Mouse (Mus musculus): ENCODE results near the gene Basp1. TPM values are rescaled to one million over a fixed set of nuclear protein-coding genes. Genes with fewer than 3 reads are reported as not detected.
A peak's percentile ranks its signal among the peaks of the same experiment; 100 is the strongest.

Basp1 gene
- polyA plus RNA-seq, 1 experiment from 2014 or later = 51.6 TPM

GRCm38 (mm10) chr15:25414011-25414746 lies 615 bp upstream of the Basp1 start:
- H3K9ac ChIP-seq = peak overlapping the region; percentile 96
- H3K4me2 ChIP-seq (replicated peaks) = peak overlapping the region; percentile 88
- H3K27ac ChIP-seq = peak overlapping the region; percentile 92
- H3K4me1 ChIP-seq = peaks cover 8% of the 10 kb centered on the region; the same call in 1 of the 2 replicates
- H3K36me3 ChIP-seq = no peaks in the 10 kb centered on the region; the same call in 1 of the 2 replicates
- no peaks in the 10 kb centered on the region for H3K27me3 ChIP-seq
- peak; percentile 51 for ATAC-seq (ENCODE audit: low FRiP score, low read depth)
- no peaks in the 10 kb centered on the region for H3K9me3 ChIP-seq
- peak overlapping the region; percentile 93 for H3K4me3 ChIP-seq
- WGBS = under 1% methylated on average over 34 of the region's 36 CpGs

DNA sequence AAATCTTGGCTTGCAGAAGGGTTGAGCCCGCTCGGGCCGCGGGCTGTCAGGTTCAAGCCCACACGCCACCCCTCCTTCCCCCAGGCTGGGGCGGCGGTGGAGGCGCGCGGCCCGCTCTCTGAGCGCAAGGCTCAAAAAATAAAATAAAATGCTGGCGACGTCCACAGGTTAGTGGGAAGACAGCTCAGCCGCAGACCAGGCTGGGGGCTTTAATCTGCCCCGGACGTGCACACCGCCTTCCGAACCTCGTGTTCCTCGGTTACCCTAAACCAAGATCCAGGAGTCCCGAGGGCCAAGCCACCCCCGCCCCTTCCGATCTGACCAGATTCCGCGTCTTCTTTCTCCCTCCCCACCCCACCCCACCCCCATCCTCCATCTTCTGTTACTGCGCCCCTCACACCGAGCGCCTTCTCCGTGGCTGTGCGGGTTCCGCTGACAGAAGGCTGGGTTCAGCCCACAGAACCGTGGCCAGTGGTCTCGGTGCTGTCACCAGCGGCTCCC lies 753 bp downstream of the Basp1 start:
- Histone ChIP-seq H3K9ac (peak overlapping the region; percentile 96), H3K4me3 (peak overlapping the region; percentile 93), H3K27ac (peak overlapping the region; percentile 92), H3K27me3 (no peaks in the 10 kb centered on the region), H3K36me3 (no peaks in the 10 kb centered on the region; the same call in 1 of the 2 replicates), H3K4me2 (replicated peaks) (peak overlapping the region; percentile 88), H3K9me3 (no peaks in the 10 kb centered on the region), H3K4me1 (peaks cover 14% of the 10 kb centered on the region)
- peak; percentile 58; the same call in 1 of the 2 replicates for ATAC-seq (ENCODE audit: low FRiP score, low read depth)
- under 1% methylated on average over 34 of the region's 35 CpGs for WGBS

- H3K4me2 ChIP-seq (replicated peaks) = peak overlapping the region; percentile 88
- WGBS = under 1% methylated on average over 25 of the region's 25 CpGs
- H3K36me3 ChIP-seq = no peaks in the 10 kb centered on the region; the same call in 1 of the 2 replicates
- H3K9me3 ChIP-seq = no peaks in the 10 kb centered on the region
- H3K9ac ChIP-seq = peak overlapping the region; percentile 96
- peak overlapping the region; percentile 92 for H3K27ac ChIP-seq
- H3K27me3 ChIP-seq = no peaks in the 10 kb centered on the region
- H3K4me3 ChIP-seq = peak overlapping the region; percentile 93
- ATAC-seq (ENCODE audit: low FRiP score, low read depth) = peak; percentile 56
- H3K4me1 ChIP-seq = peaks cover 14% of the 10 kb centered on the region
Measured at GRCm38 (mm10) chr15:25412171-25412641, 1.4 kb downstream of the Basp1 start.

GRCm38 (mm10) chr15:25411461-25411860 lies 2.1 kb downstream of the Basp1 start:
- no peak for ATAC-seq (ENCODE audit: low FRiP score, low read depth)
- 31% methylated on average over 7 of the region's 7 CpGs for WGBS
- Histone ChIP-seq H3K36me3 (no peaks in the 10 kb centered on the region; the same call in 1 of the 2 replicates), H3K4me2 (replicated peaks) (peak overlapping the region; percentile 88), H3K9ac (peak overlapping the region; percentile 96), H3K27me3 (no peaks in the 10 kb centered on the region), H3K4me1 (peaks cover 14% of the 10 kb centered on the region), H3K4me3 (peak overlapping the region; percentile 93), H3K27ac (no peak overlapping the region; the same call in 1 of the 2 replicates), H3K9me3 (no peaks in the 10 kb centered on the region)

DNA sequence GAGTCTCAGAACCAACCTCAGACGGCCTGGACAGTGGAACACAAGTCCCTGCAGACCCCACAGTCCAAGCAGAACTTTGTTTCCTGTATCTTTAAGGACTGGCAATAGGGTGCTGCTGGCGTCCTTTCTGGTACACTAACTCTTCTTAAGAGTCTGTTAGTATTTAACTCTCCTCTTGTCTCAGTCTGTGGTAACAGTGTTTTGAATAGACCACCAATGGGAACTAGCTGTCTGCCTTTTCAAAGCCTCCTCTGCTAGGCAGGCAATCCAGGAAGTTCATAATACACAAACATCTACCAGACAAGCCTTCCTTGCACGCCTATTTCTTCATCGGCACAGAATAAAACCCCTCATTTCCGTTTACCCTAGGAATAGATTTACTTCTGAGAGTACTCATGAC lies 7.6 kb downstream of the Basp1 start:
- H3K27ac ChIP-seq = no peak overlapping the region
- no peak overlapping the region for H3K4me2 ChIP-seq (replicated peaks)
- no peak overlapping the region for H3K4me3 ChIP-seq
- H3K36me3 ChIP-seq = peaks cover 34% of the 10 kb centered on the region
- H3K4me1 ChIP-seq = peaks cover 6% of the 10 kb centered on the region
- no peak for ATAC-seq (ENCODE audit: low FRiP score, low read depth)
- H3K9me3 ChIP-seq = no peaks in the 10 kb centered on the region
- H3K27me3 ChIP-seq = no peaks in the 10 kb centered on the region
- no peak overlapping the region for H3K9ac ChIP-seq
- WGBS = 82% methylated on average over 5 of the region's 5 CpGs

DNA sequence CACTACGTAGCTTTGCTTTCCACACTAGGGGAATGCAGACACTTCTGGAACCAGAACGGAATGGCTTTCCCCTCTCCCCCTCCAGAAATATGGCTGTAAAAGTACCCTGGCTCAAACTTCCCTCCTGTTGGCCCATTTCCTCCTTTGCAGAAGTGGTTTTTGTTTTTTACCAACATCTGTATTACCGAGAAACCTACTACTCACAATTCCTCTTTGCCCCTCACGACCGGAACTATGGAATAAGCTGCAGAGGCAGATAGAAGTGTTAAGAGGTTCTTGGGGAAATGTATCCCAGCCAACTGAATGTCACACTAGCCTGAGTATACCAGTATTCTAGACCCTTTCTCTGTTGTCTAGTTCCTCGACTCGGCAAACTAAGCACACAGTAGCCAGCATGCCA lies 9.7 kb downstream of the Basp1 start:
- WGBS = 89% methylated on average over 7 of the region's 7 CpGs
- ATAC-seq (ENCODE audit: low FRiP score, low read depth) = no peak

DNA sequence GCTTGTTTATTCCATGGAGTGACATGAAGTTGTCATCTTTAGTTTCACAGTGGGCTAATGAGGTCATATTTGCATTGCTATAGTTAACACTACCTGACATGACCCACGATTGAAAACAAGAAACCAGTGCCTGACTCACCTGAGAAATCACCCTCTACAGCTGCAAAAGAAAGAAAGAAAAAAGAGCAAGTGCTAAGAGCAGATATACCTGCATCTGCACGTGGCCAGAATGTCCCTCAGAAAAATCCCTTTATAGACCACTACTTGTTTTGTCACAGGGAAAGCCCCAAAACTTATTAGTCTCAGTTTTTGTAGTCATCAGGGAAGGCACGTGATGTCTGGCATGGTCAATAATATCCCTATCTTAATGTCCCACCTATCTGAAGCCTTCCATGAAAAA lies 11.6 kb downstream of the Basp1 start:
- H3K9me3 ChIP-seq = no peaks in the 10 kb centered on the region
- no peak overlapping the region for H3K27ac ChIP-seq
- no peak overlapping the region for H3K9ac ChIP-seq
- ATAC-seq (ENCODE audit: low FRiP score, low read depth) = no peak
- peaks cover 58% of the 10 kb centered on the region for H3K36me3 ChIP-seq
- H3K4me2 ChIP-seq (replicated peaks) = no peak overlapping the region
- H3K4me3 ChIP-seq = no peak overlapping the region
- H3K27me3 ChIP-seq = no peaks in the 10 kb centered on the region
- H3K4me1 ChIP-seq = 0 out of 2 replicates have a peak, but pooled peaks cover 5% of the 10 kb centered on the region
- 79% methylated on average over 3 of the region's 3 CpGs for WGBS

More for the DNA sequence above, 9.7 kb downstream of the Basp1 start:
- H3K9me3 ChIP-seq = no peaks in the 10 kb centered on the region
- peaks cover 53% of the 10 kb centered on the region for H3K36me3 ChIP-seq
- no peak overlapping the region for H3K9ac ChIP-seq
- no peaks in the 10 kb centered on the region for H3K27me3 ChIP-seq
- H3K27ac ChIP-seq = no peak overlapping the region
- no peak overlapping the region for H3K4me2 ChIP-seq (replicated peaks)
- no peak overlapping the region for H3K4me3 ChIP-seq
- H3K4me1 ChIP-seq = peaks cover 3% of the 10 kb centered on the region

- no peak overlapping the region for H3K4me3 ChIP-seq
- no peak overlapping the region for H3K4me2 ChIP-seq (replicated peaks)
- no peak overlapping the region for H3K9ac ChIP-seq
- ATAC-seq (ENCODE audit: low FRiP score, low read depth) = no peak
- peaks cover 50% of the 10 kb centered on the region for H3K36me3 ChIP-seq
- peaks cover 14% of the 10 kb centered on the region for H3K4me1 ChIP-seq
- 87% methylated on average over 8 of the region's 8 CpGs for WGBS
- H3K27me3 ChIP-seq = no peaks in the 10 kb centered on the region
- no peaks in the 10 kb centered on the region for H3K9me3 ChIP-seq
- no peak overlapping the region for H3K27ac ChIP-seq
Measured at GRCm38 (mm10) chr15:25400276-25400675, 13.3 kb downstream of the Basp1 start.

DNA sequence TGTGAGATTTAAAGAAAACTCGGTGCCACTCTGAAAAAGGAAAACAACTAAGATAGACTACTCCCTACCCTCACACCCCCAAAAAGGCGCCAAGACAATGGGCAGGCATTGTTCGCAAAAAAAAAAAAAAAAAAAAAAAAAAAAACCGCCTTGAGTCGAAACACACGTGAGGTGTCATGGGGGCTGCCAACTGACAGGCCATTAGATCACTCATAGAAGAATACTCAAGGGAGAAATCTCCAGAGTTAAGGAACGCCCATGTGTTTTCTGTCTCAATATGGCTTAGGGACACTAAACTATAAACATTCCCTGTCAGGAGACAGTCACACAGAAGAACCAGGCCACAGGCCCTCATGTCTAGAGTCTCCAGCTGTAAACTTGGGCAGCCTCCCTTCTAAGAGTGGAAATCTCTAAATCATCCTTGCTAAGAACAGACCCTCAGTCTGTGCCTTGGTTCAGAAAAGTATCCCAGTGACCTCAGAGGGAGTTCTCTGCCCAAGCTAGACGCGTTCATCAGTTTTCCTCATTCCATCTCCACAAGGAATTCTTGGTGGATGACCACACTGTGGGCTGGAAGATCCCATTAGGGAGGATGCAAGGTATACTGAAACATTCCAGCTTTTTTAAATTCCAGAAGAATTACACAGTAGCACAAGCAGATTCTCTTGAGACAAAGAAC lies 17.5 kb downstream of the Basp1 start:
- Histone ChIP-seq H3K27me3 (no peaks in the 10 kb centered on the region), H3K36me3 (peaks cover 29% of the 10 kb centered on the region), H3K9ac (no peak overlapping the region), H3K9me3 (no peaks in the 10 kb centered on the region), H3K4me2 (replicated peaks) (no peak overlapping the region), H3K27ac (no peak overlapping the region), H3K4me1 (peaks cover 22% of the 10 kb centered on the region), H3K4me3 (no peak overlapping the region)
- no peak for ATAC-seq (ENCODE audit: low FRiP score, low read depth)
- 65% methylated on average over 9 of the region's 9 CpGs for WGBS

DNA sequence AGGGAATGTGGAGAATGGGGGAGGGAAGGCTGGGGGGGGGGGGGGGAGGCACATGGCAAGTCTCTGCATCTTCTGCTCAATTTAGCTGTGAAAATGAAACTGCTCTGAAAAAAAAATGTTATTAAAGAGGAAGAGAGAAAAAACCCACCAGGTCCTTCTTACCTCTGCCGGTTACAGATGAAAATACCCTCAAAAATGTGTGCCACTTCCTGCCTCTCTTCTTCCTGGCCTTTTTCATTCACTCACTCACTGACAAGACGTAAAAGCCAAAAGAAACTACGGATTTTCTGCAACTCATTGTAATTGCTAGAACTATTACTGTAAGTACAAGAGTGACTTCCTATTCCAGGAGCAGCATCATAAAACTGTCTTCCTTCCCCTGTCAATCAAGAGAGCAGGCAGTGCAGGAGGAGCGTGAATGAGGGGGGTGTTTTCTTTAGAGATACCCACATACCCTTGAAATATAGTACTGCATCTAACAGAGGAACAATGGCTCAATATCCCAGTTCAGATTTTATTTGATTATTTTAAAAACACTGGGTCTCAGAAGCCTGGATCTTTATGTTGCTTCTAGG lies 21.0 kb downstream of the Basp1 start:
- Histone ChIP-seq H3K9me3 (no peaks in the 10 kb centered on the region), H3K4me3 (no peak overlapping the region), H3K27me3 (no peaks in the 10 kb centered on the region), H3K36me3 (peaks cover 14% of the 10 kb centered on the region), H3K4me1 (peaks cover 22% of the 10 kb centered on the region), H3K4me2 (replicated peaks) (no peak overlapping the region), H3K27ac (no peak overlapping the region), H3K9ac (no peak overlapping the region)
- ATAC-seq (ENCODE audit: low FRiP score, low read depth) = no peak
- WGBS = 62% methylated on average over 4 of the region's 4 CpGs

- no peak overlapping the region for H3K4me2 ChIP-seq (replicated peaks)
- H3K4me3 ChIP-seq = no peak overlapping the region
- no peak overlapping the region for H3K27ac ChIP-seq
- H3K9me3 ChIP-seq = no peaks in the 10 kb centered on the region
- H3K27me3 ChIP-seq = no peaks in the 10 kb centered on the region
- ATAC-seq (ENCODE audit: low FRiP score, low read depth) = no peak
- peaks cover 16% of the 10 kb centered on the region for H3K4me1 ChIP-seq
- peaks cover 21% of the 10 kb centered on the region for H3K36me3 ChIP-seq
- 92% methylated on average over 5 of the region's 5 CpGs for WGBS
- no peak overlapping the region for H3K9ac ChIP-seq
Measured at GRCm38 (mm10) chr15:25391210-25391609, 22.4 kb downstream of the Basp1 start.

DNA sequence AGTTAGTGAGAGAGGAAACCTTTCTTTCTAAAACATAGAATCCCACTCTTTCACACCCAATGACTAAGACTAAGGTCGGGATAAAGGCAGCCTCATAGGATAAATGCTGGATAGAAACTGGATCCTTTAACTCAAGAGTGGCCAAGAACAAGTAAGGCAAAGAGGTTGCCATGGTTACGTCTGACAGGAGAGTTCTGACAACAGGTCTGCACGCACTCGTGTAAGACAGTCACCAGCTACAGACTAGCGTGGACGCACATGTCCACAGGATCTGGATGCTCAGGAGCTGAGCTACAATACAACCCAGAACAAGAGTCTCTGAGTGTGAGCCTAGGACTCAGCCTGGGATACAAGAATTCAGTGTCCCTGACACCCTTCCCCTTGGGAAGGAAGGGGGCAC lies 26.0 kb downstream of the Basp1 start:
- Histone ChIP-seq H3K36me3 (peaks cover 32% of the 10 kb centered on the region), H3K4me3 (no peak overlapping the region), H3K27ac (no peak overlapping the region), H3K4me1 (peaks cover 1% of the 10 kb centered on the region), H3K27me3 (no peaks in the 10 kb centered on the region), H3K9me3 (no peaks in the 10 kb centered on the region), H3K9ac (no peak overlapping the region), H3K4me2 (replicated peaks) (no peak overlapping the region)
- 0 out of 2 replicates have a peak, but pooled peaks have one; percentile 19 for ATAC-seq (ENCODE audit: low FRiP score, low read depth)
- WGBS = 78% methylated on average over 6 of the region's 6 CpGs
